Mouse (Mus musculus): ENCODE measurements around the gene Bcas3. TPM values are rescaled to one million over a fixed set of nuclear protein-coding genes. Genes with fewer than 3 reads are reported as not detected.

Gene Bcas3
- polyA plus RNA-seq, 1 experiment from 2014 or later: 20.5 TPM

DNA sequence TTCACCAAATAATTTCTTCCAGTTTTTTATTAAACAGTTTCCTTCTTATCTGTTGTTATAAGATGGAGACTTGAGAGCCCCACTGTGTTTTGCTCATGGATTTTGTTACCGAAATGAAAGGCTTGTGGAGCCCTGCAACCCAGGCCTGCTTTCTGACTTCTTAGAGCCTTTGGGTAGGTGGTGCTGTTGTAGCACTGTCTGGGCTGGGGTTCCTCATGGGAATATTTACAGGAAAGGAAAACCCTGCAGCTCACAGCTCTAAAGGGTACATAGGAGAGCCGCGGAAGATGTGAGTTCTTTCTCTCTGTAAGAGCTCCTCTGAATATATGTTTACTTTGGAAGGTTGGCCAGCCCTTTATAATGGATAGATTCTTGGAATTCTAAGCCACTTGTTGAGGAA lies 41.0 kb downstream of the Bcas3 start:
- no peaks in the 10 kb centered on the region for H3K36me3 ChIP-seq (ENCODE audit: control insufficient read depth, insufficient read depth)
- no peak overlapping the region for H3K27ac ChIP-seq (ENCODE audit: low read length)
- H3K9me3 ChIP-seq (replicated peaks; ENCODE audit: control insufficient read depth, low read length): no peaks in the 10 kb centered on the region
- 54% methylated on average over 3 of the region's 3 CpGs for WGBS
- no peak overlapping the region for H3K4me2 ChIP-seq (ENCODE audit: low read depth, low read length)
- no peak for ATAC-seq (replicated peaks; ENCODE audit: extremely low read depth, insufficient read depth, low FRiP score)
- H3K4me3 ChIP-seq (ENCODE audit: low read length): no peak overlapping the region
- H3K4me1 ChIP-seq (ENCODE audit: control insufficient read depth, insufficient read depth, low read length): 0 out of 2 replicates have a peak, but pooled peaks cover 2% of the 10 kb centered on the region
- H3K9ac ChIP-seq (ENCODE audit: low read length): no peak overlapping the region
- no peaks in the 10 kb centered on the region for H3K27me3 ChIP-seq (ENCODE audit: control insufficient read depth, insufficient read depth, low read length)

DNA sequence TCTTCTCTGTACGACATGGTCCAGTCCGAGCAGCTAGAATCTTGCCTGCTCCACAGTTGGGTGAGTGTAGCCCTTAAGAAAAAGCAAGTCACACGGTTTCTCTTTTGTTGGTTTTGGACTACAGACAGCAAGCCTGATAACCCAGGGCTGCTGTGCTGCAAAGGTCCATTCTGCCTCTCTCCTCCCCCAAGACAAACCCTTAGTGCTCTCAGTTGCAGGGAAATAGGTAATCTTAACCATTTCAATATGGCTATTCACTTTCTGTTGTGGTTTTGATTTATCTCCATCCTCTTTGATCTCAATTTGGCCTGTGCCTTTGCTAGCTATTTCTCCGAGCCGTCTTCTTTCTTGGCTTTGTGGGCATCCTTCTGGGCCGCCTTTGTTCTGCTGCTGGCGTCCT lies 42.4 kb downstream of the Bcas3 start:
- ATAC-seq (replicated peaks; ENCODE audit: extremely low read depth, insufficient read depth, low FRiP score): no peak
- Histone ChIP-seq H3K9me3 (replicated peaks; ENCODE audit: control insufficient read depth, low read length) (no peaks in the 10 kb centered on the region), H3K9ac (ENCODE audit: low read length) (no peak overlapping the region), H3K27ac (ENCODE audit: low read length) (no peak overlapping the region), H3K4me1 (ENCODE audit: control insufficient read depth, insufficient read depth, low read length) (0 out of 2 replicates have a peak, but pooled peaks cover 2% of the 10 kb centered on the region), H3K4me3 (ENCODE audit: low read length) (no peak overlapping the region), H3K36me3 (ENCODE audit: control insufficient read depth, insufficient read depth) (no peaks in the 10 kb centered on the region), H3K4me2 (ENCODE audit: low read depth, low read length) (no peak overlapping the region), H3K27me3 (ENCODE audit: control insufficient read depth, insufficient read depth, low read length) (no peaks in the 10 kb centered on the region)
- WGBS: 66% methylated on average over 7 of the region's 7 CpGs

DNA sequence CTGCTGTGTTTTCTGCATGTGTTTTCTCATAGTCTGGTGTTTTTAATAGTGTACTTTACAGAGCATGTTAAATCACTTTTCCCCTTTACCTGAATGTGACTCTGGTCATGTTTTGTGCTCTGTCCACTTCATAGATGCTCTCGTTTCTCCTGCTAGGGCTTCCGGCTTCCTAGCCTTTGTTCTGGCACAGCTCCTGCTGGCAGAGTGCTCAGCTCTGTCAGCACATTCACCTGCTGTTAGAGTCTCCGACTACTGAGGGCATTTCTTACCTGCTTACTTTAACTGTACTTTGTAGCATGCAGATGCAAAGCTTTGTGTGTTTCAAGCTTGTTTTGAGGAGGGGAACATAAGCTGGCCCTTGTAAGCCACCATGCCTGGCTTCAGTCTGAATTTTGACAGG lies 53.6 kb downstream of the Bcas3 start:
- H3K27me3 ChIP-seq (ENCODE audit: control insufficient read depth, insufficient read depth, low read length): no peaks in the 10 kb centered on the region
- no peaks in the 10 kb centered on the region for H3K36me3 ChIP-seq (ENCODE audit: control insufficient read depth, insufficient read depth)
- H3K4me2 ChIP-seq (ENCODE audit: low read depth, low read length): no peak overlapping the region
- no peaks in the 10 kb centered on the region for H3K4me1 ChIP-seq (ENCODE audit: control insufficient read depth, insufficient read depth, low read length)
- 28% methylated on average over 3 of the region's 3 CpGs for WGBS
- H3K4me3 ChIP-seq (ENCODE audit: low read length): no peak overlapping the region
- no peak for ATAC-seq (replicated peaks; ENCODE audit: extremely low read depth, insufficient read depth, low FRiP score)
- H3K27ac ChIP-seq (ENCODE audit: low read length): no peak overlapping the region
- no peaks in the 10 kb centered on the region for H3K9me3 ChIP-seq (replicated peaks; ENCODE audit: control insufficient read depth, low read length)
- no peak overlapping the region for H3K9ac ChIP-seq (ENCODE audit: low read length)

DNA sequence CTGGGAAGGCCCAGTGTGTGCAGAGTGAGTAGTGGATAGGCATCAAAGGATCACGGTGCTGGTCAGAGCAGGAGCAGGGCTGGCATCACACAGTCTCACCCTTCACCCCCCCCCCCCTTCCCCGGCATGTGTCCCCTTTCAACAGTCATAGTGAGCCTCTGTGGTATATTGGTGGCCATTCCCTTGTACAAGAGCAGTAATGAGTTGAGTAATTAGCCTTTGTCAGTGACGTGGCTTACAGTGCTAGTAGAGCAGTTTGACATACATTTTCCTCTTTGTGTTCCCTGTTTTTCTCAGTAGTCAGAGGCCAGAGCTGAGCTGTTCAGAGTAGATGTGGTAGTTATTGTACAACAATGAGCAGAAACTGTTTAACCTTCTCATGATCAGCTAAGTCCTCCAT lies 54.7 kb downstream of the Bcas3 start:
- ATAC-seq (replicated peaks; ENCODE audit: extremely low read depth, insufficient read depth, low FRiP score): no peak
- H3K9me3 ChIP-seq (replicated peaks; ENCODE audit: control insufficient read depth, low read length): no peaks in the 10 kb centered on the region
- H3K36me3 ChIP-seq (ENCODE audit: control insufficient read depth, insufficient read depth): no peaks in the 10 kb centered on the region
- H3K4me3 ChIP-seq (ENCODE audit: low read length): no peak overlapping the region
- H3K4me2 ChIP-seq (ENCODE audit: low read depth, low read length): no peak overlapping the region
- 0 out of 2 replicates have a peak, but pooled peaks cover 2% of the 10 kb centered on the region for H3K4me1 ChIP-seq (ENCODE audit: control insufficient read depth, insufficient read depth, low read length)
- no peak overlapping the region for H3K27ac ChIP-seq (ENCODE audit: low read length)
- WGBS: 80% methylated on average over 3 of the region's 3 CpGs
- H3K9ac ChIP-seq (ENCODE audit: low read length): no peak overlapping the region
- no peaks in the 10 kb centered on the region for H3K27me3 ChIP-seq (ENCODE audit: control insufficient read depth, insufficient read depth, low read length)

DNA sequence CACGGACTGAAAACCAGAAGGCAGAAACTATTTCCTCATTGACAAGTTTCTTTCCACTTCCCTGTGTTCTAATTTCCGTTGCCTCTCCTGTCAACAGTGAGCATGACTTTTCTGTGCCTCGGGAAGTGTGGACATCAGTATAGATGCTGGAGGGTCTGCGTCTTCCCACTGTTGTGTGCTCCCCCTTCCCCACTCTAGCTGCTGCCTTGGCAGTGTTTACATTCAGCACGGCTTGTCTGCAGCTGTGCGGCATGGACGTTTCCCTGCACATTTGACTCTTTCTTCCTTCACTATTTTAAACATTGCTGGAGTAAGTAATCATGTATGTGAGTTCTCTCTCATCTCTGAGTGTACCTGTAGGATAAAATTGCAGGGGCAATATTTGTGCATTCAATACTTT lies 59.4 kb downstream of the Bcas3 start:
- H3K4me3 ChIP-seq (ENCODE audit: low read length): no peak overlapping the region
- no peaks in the 10 kb centered on the region for H3K9me3 ChIP-seq (replicated peaks; ENCODE audit: control insufficient read depth, low read length)
- H3K36me3 ChIP-seq (ENCODE audit: control insufficient read depth, insufficient read depth): no peaks in the 10 kb centered on the region
- 0 out of 2 replicates have a peak, but pooled peaks cover 2% of the 10 kb centered on the region for H3K4me1 ChIP-seq (ENCODE audit: control insufficient read depth, insufficient read depth, low read length)
- 42% methylated on average over 7 of the region's 7 CpGs for WGBS
- H3K9ac ChIP-seq (ENCODE audit: low read length): no peak overlapping the region
- no peak for ATAC-seq (replicated peaks; ENCODE audit: extremely low read depth, insufficient read depth, low FRiP score)
- no peaks in the 10 kb centered on the region for H3K27me3 ChIP-seq (ENCODE audit: control insufficient read depth, insufficient read depth, low read length)
- no peak overlapping the region for H3K27ac ChIP-seq (ENCODE audit: low read length)
- H3K4me2 ChIP-seq (ENCODE audit: low read depth, low read length): no peak overlapping the region

DNA sequence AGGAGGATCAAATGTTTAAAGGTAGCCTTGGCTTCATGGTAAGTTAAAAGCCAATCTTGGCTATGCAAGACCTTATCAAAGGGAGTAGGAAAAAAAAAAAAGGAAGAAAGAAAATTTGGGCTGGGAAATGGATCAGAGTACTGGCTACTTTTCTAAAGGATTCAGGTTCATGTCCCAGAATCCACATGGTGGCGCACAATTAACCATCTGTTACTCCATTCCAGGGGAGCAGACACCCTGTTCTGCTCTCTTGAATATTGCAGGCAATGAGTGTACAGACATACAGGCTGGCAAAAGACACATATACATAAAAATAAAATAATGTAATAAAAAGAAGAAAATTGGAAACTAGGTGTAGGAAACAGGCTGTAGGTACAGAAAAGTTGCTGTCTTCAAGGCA lies 61.5 kb downstream of the Bcas3 start:
- no peaks in the 10 kb centered on the region for H3K36me3 ChIP-seq (ENCODE audit: control insufficient read depth, insufficient read depth)
- no peak for ATAC-seq (replicated peaks; ENCODE audit: extremely low read depth, insufficient read depth, low FRiP score)
- H3K27ac ChIP-seq (ENCODE audit: low read length): no peak overlapping the region
- H3K9me3 ChIP-seq (replicated peaks; ENCODE audit: control insufficient read depth, low read length): no peaks in the 10 kb centered on the region
- no peak overlapping the region for H3K9ac ChIP-seq (ENCODE audit: low read length)
- H3K4me2 ChIP-seq (ENCODE audit: low read depth, low read length): no peak overlapping the region
- WGBS: 89% methylated on average over 1 of the region's 1 CpGs
- no peaks in the 10 kb centered on the region for H3K27me3 ChIP-seq (ENCODE audit: control insufficient read depth, insufficient read depth, low read length)
- no peak overlapping the region for H3K4me3 ChIP-seq (ENCODE audit: low read length)
- H3K4me1 ChIP-seq (ENCODE audit: control insufficient read depth, insufficient read depth, low read length): 0 out of 2 replicates have a peak, but pooled peaks cover 2% of the 10 kb centered on the region

DNA sequence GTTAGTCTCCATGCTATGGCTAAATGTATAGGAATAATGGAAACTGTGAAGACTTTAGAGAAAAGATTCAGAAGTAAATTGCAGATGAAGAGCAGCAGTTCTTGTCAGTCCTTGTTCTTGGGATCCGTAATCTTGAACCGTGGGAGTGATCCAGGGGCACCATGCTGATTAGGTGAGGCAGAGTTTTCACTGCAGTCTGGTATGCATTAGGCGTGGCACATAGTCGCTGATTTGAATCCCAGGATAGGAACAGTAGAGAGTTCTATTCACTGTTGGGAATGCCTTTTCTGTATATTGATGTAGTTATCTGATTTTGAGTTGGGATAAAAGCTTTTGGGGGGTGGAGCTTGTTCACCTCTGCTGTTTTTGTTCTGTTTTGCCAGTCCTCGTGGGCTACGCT lies 74.4 kb downstream of the Bcas3 start:
- Histone ChIP-seq H3K27ac (ENCODE audit: low read length) (no peak overlapping the region), H3K9me3 (replicated peaks; ENCODE audit: control insufficient read depth, low read length) (no peaks in the 10 kb centered on the region), H3K27me3 (ENCODE audit: control insufficient read depth, insufficient read depth, low read length) (no peaks in the 10 kb centered on the region), H3K4me1 (ENCODE audit: control insufficient read depth, insufficient read depth, low read length) (no peaks in the 10 kb centered on the region), H3K4me3 (ENCODE audit: low read length) (no peak overlapping the region), H3K36me3 (ENCODE audit: control insufficient read depth, insufficient read depth) (no peaks in the 10 kb centered on the region), H3K9ac (ENCODE audit: low read length) (no peak overlapping the region), H3K4me2 (ENCODE audit: low read depth, low read length) (no peak overlapping the region)
- no peak for ATAC-seq (replicated peaks; ENCODE audit: extremely low read depth, insufficient read depth, low FRiP score)
- 65% methylated on average over 6 of the region's 6 CpGs for WGBS

DNA sequence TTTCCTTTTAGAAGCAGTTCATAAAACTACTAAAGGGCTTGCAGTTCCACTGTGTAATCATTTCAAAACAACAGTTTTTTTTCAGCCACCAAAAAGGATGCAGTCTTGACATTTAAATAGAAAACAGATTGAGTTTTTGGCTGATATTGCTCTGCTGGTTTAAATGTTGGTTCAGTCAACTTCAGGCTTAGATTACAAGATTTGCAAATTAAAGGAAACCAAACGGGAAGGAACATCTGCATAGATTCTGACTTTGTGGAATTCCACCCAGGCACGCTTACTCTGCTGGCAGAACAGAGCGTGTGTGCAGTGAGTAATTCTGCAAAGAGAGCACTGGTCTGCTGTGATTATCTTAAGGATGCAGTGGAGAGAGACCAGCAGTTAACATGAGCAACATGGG lies 75.3 kb downstream of the Bcas3 start:
- WGBS: 35% methylated on average over 3 of the region's 3 CpGs
- Histone ChIP-seq H3K4me3 (ENCODE audit: low read length) (no peak overlapping the region), H3K4me2 (ENCODE audit: low read depth, low read length) (no peak overlapping the region), H3K4me1 (ENCODE audit: control insufficient read depth, insufficient read depth, low read length) (no peaks in the 10 kb centered on the region), H3K27ac (ENCODE audit: low read length) (no peak overlapping the region), H3K9me3 (replicated peaks; ENCODE audit: control insufficient read depth, low read length) (no peaks in the 10 kb centered on the region), H3K36me3 (ENCODE audit: control insufficient read depth, insufficient read depth) (no peaks in the 10 kb centered on the region), H3K27me3 (ENCODE audit: control insufficient read depth, insufficient read depth, low read length) (no peaks in the 10 kb centered on the region), H3K9ac (ENCODE audit: low read length) (no peak overlapping the region)
- no peak for ATAC-seq (replicated peaks; ENCODE audit: extremely low read depth, insufficient read depth, low FRiP score)

DNA sequence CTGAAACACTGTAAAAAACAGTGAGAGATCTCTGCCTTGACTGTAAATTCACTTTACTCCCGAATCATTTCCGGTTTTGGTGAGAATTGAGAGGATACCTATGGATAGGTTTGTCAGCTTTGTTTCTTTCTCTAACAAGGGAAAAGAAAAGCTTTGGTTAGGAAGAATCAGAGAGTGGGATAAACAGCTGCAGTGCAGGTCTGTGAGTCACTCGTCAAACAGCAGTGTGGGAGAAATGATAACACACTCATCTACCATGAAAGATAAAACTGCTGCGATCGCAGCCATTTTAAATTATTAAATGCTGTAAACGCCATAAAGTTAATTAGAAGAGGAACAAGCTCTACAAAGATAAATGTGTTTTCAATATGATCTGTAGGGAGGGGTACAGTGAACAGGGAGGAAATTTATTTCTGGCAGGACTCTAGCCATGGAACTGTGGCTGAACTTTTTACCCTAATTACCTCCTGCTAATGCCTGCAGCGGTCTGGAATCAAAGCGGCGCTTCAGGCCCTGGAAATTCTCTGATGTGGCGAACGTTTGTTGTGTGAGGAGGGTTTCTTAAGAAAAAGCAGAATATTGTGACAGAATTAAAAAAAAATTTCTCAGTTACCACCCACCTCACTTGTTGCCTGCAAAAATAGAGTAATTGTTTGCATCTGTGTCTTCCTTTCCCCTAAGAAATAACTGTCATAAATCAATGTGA lies 77.9 kb downstream of the Bcas3 start:
- Histone ChIP-seq H3K4me1 (ENCODE audit: control insufficient read depth, insufficient read depth, low read length) (no peaks in the 10 kb centered on the region), H3K27ac (ENCODE audit: low read length) (no peak overlapping the region), H3K36me3 (ENCODE audit: control insufficient read depth, insufficient read depth) (no peaks in the 10 kb centered on the region), H3K27me3 (ENCODE audit: control insufficient read depth, insufficient read depth, low read length) (no peaks in the 10 kb centered on the region), H3K9me3 (replicated peaks; ENCODE audit: control insufficient read depth, low read length) (no peaks in the 10 kb centered on the region), H3K9ac (ENCODE audit: low read length) (no peak overlapping the region), H3K4me2 (ENCODE audit: low read depth, low read length) (no peak overlapping the region), H3K4me3 (ENCODE audit: low read length) (no peak overlapping the region)
- no peak for ATAC-seq (replicated peaks; ENCODE audit: extremely low read depth, insufficient read depth, low FRiP score)
- WGBS: 61% methylated on average over 11 of the region's 11 CpGs

Data from heart, embryonic 16.5 days (tissue).